Mouse (Mus musculus): Measurements from ENCODE around the gene Znhit1. TPM values are rescaled to one million over a fixed set of nuclear protein-coding genes. Genes with fewer than 3 reads are reported as not detected.

Znhit1 gene
- total RNA-seq (2021): 10 to 100 TPM; 90.3 to 90.8 TPM

- intact Hi-C loops (cut with DNase I): no loop called here
- DNase-seq (ENCODE audit: low spot score in 2 of 2): no peak
Measured at GRCm38 (mm10) chr5:136987934-136988271, at the start of gene Znhit1. TSS of gene Znhit1 (minus strand) at chr5:136988021.

GRCm38 (mm10) chr5:137036211-137036610 is 48.4 kb upstream of the Znhit1 start:
- DNase-seq (ENCODE audit: low spot score in 2 of 2): peak; percentile 44 to 55
- intact Hi-C loops (cut with DNase I): no loop called here

GRCm38 (mm10) chr5:137032641-137033074 is 44.8 kb upstream of the Znhit1 start:
- peak; percentile 85 to 88 for DNase-seq (ENCODE audit: low spot score in 2 of 2)
- intact Hi-C loops (cut with DNase I): loop anchor here (5.0 kb wide), 1 partner anchor 260 kb away; the partner anchor contains the start of gene Ufsp1

DNA sequence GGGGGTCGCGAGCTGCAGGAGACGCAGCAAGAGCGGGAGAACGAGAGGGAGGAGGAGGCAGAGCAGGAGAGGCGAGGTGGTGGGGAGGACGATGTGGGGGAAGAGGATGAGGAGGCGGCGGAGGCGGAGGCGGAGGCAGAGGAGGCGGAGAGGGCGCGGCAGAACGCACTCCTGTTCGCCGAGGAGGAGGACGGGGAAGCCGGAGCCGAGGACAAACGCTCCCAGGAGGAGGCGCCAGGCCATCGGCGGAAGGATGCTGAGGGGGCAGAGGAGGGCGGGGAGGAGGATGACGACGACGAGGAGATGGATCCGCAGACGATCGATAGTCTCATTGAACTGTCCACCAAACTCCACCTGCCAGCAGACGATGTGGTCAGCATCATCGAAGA is 44.2 kb upstream of the Znhit1 start:
- intact Hi-C loops (cut with DNase I): loop anchor here (5.0 kb wide), 1 partner anchor 260 kb away; the partner anchor contains the start of gene Ufsp1
- DNase-seq (ENCODE audit: low spot score in 2 of 2): peak; percentile 71 to 78

DNA sequence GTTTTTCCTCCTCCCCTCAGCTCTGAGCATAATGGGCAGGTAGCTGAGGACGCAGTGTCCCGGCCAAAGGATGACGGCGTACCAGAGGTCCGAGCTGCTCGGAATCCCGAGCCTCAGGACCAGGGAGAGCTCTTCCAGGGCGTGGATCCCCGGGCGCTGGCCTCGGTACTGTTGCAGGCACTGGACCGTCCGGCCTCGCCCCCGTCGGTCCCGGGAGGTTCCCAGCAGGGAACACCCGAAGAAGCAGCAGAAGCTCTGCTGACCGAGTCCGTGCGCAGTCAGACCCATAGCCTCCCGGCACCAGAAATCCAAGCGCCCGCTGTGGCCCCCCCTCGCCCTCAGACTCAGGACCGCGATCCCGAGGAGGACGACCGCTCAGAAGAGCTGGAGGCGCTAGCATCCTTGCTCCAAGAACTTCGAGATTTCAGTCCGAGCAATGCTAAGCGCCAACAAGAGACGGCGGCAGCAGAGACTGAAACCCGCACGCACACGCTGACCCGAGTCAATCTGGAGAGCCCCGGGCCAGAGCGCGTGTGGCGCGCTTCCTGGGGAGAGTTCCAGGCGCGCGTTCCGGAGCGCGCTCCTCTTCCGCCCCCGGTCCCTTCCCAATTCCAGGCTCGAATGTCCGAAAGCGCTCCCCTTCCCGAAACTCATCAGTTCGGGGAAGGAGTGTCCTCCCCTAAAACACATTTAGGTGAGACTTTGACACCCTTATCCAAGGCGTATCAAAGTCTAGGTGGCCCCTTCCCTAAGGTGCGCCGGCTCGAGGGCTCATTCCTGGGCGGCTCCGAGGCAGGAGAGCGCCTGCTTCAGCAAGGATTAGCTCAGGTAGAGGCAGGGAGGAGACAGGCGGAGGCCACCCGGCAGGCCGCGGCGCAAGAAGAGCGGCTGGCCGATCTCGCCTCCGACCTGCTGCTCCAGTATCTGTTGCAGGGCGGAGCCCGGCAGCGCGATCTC is 43.5 kb upstream of the Znhit1 start:
- intact Hi-C loops (cut with DNase I): loop anchor here (2.0 to 5.0 kb wide), 3 partner anchors 15 to 261 kb away; partner anchors contain the start of genes Ap1s1 and Ufsp1
- DNase-seq (ENCODE audit: low spot score in 2 of 2): peak in 1 of 2 experiments; percentile 45

- peak; percentile 61 to 73 for DNase-seq (ENCODE audit: low spot score in 2 of 2)
- intact Hi-C loops (cut with DNase I): loop anchor here (2.0 to 5.0 kb wide), 3 partner anchors 16 to 262 kb away; partner anchors contain the start of genes Ap1s1 and Ufsp1
Measured at GRCm38 (mm10) chr5:137030416-137030810, 42.6 kb upstream of the Znhit1 start.

GRCm38 (mm10) chr5:137029643-137030415 is 42.0 kb upstream of the Znhit1 start:
- intact Hi-C loops (cut with DNase I): loop anchor here (2.0 to 5.0 kb wide), 3 partner anchors 17 to 262 kb away; partner anchors contain the start of genes Ap1s1 and Ufsp1
- peak; percentile 93 to 94 for DNase-seq (ENCODE audit: low spot score in 2 of 2)

GRCm38 (mm10) chr5:137029273-137029585 is 41.4 kb upstream of the Znhit1 start:
- DNase-seq (ENCODE audit: low spot score in 2 of 2): no peak
- intact Hi-C loops (cut with DNase I): no loop called here

- intact Hi-C loops (cut with DNase I): no loop called here
- peak in 1 of 2 experiments; percentile 16 for DNase-seq (ENCODE audit: low spot score in 2 of 2)
Measured at GRCm38 (mm10) chr5:137028561-137029272, 40.9 kb upstream of the Znhit1 start.

GRCm38 (mm10) chr5:137026092-137026491 is 38.3 kb upstream of the Znhit1 start, which contains the start of gene Vgf:
TSS of gene Vgf (plus strand) at chr5:137026392.
- intact Hi-C loops (cut with DNase I): no loop called here
- no peak for DNase-seq (ENCODE audit: low spot score in 2 of 2)

DNA sequence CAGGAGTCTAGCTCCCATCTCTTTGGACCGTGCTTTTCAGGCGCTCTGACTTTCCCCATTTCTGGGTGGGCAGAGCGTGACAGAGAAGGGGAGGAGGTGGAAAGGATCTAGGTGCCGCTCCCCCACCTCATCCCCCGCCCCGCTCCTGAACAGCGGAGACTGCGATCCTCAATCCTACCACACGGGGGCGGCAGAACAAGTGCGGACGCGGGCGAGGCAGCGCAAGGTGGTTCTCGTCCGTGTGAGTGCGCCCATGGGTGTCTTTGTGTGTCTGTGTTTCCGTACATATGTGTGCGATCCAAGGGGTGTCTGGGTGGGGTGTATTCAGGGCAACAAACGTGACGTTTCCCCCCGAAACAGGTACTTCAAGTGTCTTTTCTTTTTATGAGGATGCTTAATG is 37.3 kb upstream of the Znhit1 start:
- intact Hi-C loops (cut with DNase I): no loop called here

GRCm38 (mm10) chr5:137024318-137024717 is 36.5 kb upstream of the Znhit1 start:
- no peak for DNase-seq (ENCODE audit: low spot score in 2 of 2)
- intact Hi-C loops (cut with DNase I): no loop called here

More for the DNA sequence above, 37.3 kb upstream of the Znhit1 start:
- DNase-seq (ENCODE audit: low spot score in 2 of 2): peak; percentile 80 to 81

DNA sequence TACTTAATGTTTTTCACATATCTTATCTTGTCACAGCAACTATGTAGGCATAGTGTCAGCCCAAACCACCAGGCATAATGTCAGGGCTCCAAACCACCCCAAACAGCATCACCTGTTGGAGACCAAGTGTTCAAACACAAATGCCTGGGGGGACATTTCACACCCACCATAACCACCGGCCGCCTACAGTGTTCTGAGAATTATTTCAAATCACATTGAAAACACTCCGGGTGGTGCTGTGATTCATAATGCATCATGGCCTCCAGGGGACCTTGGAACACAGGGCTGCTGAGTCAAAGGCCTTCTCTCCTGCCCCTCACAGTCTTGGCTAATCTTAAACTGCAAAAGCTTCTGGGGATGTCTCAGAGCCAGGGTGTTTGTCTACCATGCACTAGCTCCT is 28.1 kb upstream of the Znhit1 start:
- no peak for DNase-seq (ENCODE audit: low spot score in 2 of 2)
- intact Hi-C loops (cut with DNase I): no loop called here

GRCm38 (mm10) chr5:137012401-137012950 is 24.7 kb upstream of the Znhit1 start:
- no peak for DNase-seq (ENCODE audit: low spot score in 2 of 2)
- intact Hi-C loops (cut with DNase I): no loop called here

GRCm38 (mm10) chr5:137009988-137010387 is 22.2 kb upstream of the Znhit1 start:
- intact Hi-C loops (cut with DNase I): no loop called here
- DNase-seq (ENCODE audit: low spot score in 2 of 2): peak in 1 of 2 experiments; percentile 39

DNA sequence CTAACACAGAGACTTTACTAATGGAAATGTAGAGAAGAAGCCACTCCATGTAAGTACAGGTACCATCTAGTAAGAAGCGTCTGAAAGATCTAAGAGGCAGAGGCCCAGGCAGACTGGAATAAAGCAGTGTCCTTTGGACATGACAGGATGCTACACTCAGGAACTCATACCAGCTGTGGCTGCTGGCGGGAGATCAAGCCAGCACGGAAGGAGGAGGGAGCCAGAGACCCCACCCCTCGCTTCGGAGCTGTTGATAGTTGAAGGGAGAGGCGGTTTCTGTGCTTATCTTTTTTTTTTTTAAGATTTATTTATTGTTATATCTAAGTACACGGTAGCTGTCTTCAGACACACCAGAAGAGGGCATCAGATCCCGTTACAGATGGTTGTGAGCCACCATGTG is 19.5 kb upstream of the Znhit1 start:
- intact Hi-C loops (cut with DNase I): no loop called here
- DNase-seq (ENCODE audit: low spot score in 2 of 2): no peak

DNA sequence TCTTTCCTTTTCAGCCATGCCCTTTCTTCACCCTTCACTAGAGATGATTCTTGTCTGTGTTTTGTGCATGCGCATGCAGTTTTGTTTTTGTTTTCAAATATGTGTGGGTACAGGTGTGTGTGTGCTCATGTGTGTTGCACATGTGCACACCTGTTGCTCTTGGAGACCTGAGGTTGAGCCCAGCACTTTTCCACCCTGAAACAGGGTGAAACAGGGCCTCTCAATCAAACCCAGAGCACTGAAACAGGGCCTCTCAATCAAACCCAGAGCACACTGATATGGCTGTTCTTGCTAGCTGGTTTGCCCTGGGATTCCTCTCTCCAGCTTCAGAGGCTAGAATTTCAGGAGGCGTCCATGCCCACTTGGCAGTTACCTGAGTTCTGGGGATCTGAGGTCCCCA is 12.8 kb upstream of the Znhit1 start:
- intact Hi-C loops (cut with DNase I): no loop called here
- DNase-seq (ENCODE audit: low spot score in 2 of 2): no peak

DNA sequence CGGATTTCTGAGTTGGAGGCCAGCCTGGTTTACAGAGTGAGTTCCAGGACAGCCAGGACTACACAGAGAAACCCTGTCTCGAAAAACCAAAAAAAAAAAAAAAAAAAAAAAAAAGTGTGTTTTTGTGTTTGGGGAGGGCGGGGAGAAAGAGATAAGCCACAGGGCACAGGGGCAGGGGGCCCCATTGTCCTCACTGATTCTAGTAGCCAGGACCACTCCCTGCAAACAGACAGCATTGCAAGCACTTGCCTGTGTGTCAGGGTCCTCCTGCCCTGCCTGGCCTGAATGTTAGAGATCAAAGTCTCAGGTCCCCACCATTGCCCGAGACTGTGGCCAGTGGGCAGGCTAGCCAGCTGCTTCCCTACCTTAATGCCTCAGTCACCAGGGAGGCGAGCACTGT is 11.6 kb upstream of the Znhit1 start:
- DNase-seq (ENCODE audit: low spot score in 2 of 2): no peak
- intact Hi-C loops (cut with DNase I): no loop called here

DNA sequence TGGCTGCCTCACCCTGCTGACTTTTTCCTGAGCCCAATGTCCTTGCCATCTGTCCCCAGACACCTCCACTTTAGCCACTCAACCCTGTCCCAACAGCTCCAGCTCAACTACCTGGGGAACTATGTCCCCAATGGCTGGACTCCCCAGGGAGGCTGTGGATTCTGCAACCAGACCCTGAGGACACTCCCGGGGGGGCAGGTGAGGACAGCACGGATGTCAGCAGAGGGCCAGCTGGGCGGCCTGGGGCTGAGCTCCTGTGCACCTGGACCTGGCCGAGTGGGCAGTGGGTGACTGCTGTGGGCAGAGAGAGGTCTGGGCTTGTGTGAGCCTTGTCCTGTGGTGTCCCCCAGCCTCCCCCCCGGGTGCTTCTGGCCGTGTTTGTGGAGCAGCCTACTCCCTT is 2.0 kb upstream of the Znhit1 start:
- intact Hi-C loops (cut with DNase I): no loop called here

More for the DNA sequence above, 2.0 kb upstream of the Znhit1 start:
- DNase-seq (ENCODE audit: low spot score in 2 of 2): no peak

Measured in left cerebral cortex, postnatal 36 days (tissue).